Mouse (Mus musculus): Measurements from ENCODE around the gene Csdc2. TPM values are rescaled to one million over a fixed set of nuclear protein-coding genes. Genes with fewer than 3 reads are reported as not detected.

Csdc2 gene
- polyA plus RNA-seq, 1 experiment from 2014 or later = 6.7 TPM

DNA sequence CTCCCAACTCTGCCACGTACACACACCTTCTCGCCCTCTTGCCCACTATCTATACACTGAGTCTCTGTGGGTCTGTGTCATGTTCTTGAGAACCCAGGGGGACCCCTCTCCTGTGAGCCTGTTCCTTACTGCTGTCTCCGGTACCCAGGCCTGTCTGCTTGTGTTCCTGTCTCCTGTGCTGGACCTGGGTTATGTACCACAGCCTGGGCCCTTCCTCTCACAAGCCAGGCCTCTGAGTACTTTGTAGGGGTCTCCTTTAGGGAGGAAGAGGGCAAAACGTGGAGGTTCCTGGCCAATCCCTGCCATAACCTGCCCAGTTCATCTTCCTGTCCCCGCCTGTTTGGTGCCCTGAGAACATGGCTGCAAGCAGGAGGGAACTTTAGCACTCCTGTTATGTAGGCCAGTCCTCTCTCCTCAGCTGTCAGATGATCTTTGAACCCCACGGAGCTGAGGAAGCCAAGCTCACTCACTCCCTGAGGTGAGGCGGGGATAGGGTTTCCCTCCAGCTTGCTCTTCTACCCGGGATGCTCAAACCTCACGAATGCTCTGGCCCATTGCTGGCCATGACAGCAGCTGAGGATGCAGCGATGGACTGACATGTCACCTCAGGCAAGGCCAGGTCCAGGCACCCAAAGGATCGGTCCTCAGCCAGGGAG is 13.0 kb downstream of the Csdc2 start:
- Histone ChIP-seq H3K9me3 (ENCODE audit: control insufficient read depth, low read length) (no peaks in the 10 kb centered on the region), H3K27me3 (ENCODE audit: control insufficient read depth, insufficient read depth, low read length) (no peaks in the 10 kb centered on the region), H3K4me1 (ENCODE audit: control insufficient read depth in 2 of 2, insufficient read depth in 2 of 2, low read length in 2 of 2) (no peaks in the 10 kb centered on the region), H3K4me2 (ENCODE audit: low read length) (no peak overlapping the region), H3K9ac (ENCODE audit: low read length) (no peak overlapping the region), H3K27ac (replicated peaks in 1 of 2; ENCODE audit: control insufficient read depth in 1 of 2, insufficient read depth in 1 of 2, low read depth in 2 of 2, low read length in 2 of 2) (no peak overlapping the region), H3K4me3 (ENCODE audit: control insufficient read depth in 1 of 2, insufficient read depth in 1 of 2, low read depth in 1 of 2, low read length in 2 of 2) (no peak overlapping the region), H3K36me3 (ENCODE audit: control insufficient read depth, insufficient read depth, low read length) (peaks cover 14% of the 10 kb centered on the region)
- ATAC-seq (ENCODE audit: insufficient number of reproducible peaks, insufficient read depth, low FRiP score, low read depth) = no peak
- 73% methylated on average over 11 of the region's 11 CpGs for WGBS

DNA sequence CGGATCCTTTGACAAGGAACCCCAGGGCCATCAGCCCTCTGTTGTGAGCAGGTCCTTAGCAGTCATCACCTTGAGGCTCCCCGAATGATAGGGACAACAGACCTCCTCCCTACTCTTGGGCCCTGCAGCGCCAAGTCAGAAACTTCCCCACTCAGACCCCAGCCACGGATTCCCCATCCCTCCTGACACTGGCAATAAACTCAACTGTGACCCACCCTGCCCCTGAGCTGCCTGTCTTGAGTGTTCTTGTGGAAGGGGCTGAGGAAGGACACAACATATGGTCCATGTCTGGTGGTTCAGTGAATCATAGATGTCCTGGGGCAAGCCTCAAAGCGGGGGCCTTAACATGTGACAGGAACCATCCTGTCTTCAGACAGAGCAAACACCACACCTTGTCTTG is 14.2 kb downstream of the Csdc2 start:
- H3K4me1 ChIP-seq (ENCODE audit: control insufficient read depth in 2 of 2, insufficient read depth in 2 of 2, low read length in 2 of 2) = no peaks in the 10 kb centered on the region
- no peak overlapping the region for H3K27ac ChIP-seq (replicated peaks in 1 of 2; ENCODE audit: control insufficient read depth in 1 of 2, insufficient read depth in 1 of 2, low read depth in 2 of 2, low read length in 2 of 2)
- peaks cover 21% of the 10 kb centered on the region for H3K36me3 ChIP-seq (ENCODE audit: control insufficient read depth, insufficient read depth, low read length)
- no peak overlapping the region for H3K4me2 ChIP-seq (ENCODE audit: low read length)
- ATAC-seq (ENCODE audit: insufficient number of reproducible peaks, insufficient read depth, low FRiP score, low read depth) = no peak
- no peak overlapping the region for H3K4me3 ChIP-seq (ENCODE audit: control insufficient read depth in 1 of 2, insufficient read depth in 1 of 2, low read depth in 1 of 2, low read length in 2 of 2)
- WGBS = 82% methylated on average over 5 of the region's 5 CpGs
- no peak overlapping the region for H3K9ac ChIP-seq (ENCODE audit: low read length)
- H3K27me3 ChIP-seq (ENCODE audit: control insufficient read depth, insufficient read depth, low read length) = no peaks in the 10 kb centered on the region
- H3K9me3 ChIP-seq (ENCODE audit: control insufficient read depth, low read length) = no peaks in the 10 kb centered on the region

DNA sequence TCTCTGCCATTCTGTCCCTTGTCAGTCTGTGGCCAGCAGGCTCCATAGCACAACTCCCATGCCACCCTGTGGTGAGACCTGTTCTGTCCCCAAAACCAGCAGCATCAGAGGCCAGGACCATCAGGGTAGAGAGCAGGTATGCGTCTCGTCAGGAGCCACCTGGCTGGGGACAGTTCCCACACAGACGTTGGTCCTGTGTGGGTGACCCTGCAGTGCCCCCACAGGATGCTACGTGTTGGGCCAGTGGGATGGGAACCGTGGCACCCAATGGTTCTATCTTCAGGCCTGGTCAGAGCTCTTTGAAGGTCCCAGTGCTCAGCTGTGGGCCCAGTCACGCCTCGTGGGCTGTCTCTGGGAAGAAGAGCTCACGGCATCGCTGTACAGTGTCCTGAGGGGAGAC is 14.6 kb downstream of the Csdc2 start:
- ATAC-seq (ENCODE audit: insufficient number of reproducible peaks, insufficient read depth, low FRiP score, low read depth) = no peak
- 88% methylated on average over 9 of the region's 9 CpGs for WGBS
- no peak overlapping the region for H3K27ac ChIP-seq (replicated peaks in 1 of 2; ENCODE audit: control insufficient read depth in 1 of 2, insufficient read depth in 1 of 2, low read depth in 2 of 2, low read length in 2 of 2)
- H3K9ac ChIP-seq (ENCODE audit: low read length) = no peak overlapping the region
- peaks cover 21% of the 10 kb centered on the region for H3K36me3 ChIP-seq (ENCODE audit: control insufficient read depth, insufficient read depth, low read length)
- no peak overlapping the region for H3K4me2 ChIP-seq (ENCODE audit: low read length)
- H3K27me3 ChIP-seq (ENCODE audit: control insufficient read depth, insufficient read depth, low read length) = no peaks in the 10 kb centered on the region
- no peaks in the 10 kb centered on the region for H3K4me1 ChIP-seq (ENCODE audit: control insufficient read depth in 2 of 2, insufficient read depth in 2 of 2, low read length in 2 of 2)
- H3K4me3 ChIP-seq (ENCODE audit: control insufficient read depth in 1 of 2, insufficient read depth in 1 of 2, low read depth in 1 of 2, low read length in 2 of 2) = no peak overlapping the region
- no peaks in the 10 kb centered on the region for H3K9me3 ChIP-seq (ENCODE audit: control insufficient read depth, low read length)

DNA sequence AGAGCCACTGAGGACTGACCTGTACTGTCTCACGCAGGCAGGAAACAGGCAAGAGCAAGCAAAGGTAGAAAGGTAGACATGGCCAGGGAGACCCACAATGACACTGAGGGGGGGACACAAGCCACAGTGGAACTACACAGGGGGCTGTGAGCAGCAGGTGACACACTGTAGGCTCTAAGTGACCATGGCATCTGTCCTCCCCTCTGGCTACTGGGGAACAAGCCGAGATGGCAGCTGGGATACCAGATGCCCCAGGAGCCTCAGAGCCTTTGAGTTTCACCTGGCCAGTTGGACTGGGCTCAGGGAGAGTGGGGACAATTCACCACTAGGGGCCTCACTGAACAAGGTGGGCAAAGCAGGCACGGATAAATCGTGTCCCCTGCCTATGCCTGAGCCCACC is 15.8 kb downstream of the Csdc2 start:
- H3K9me3 ChIP-seq (ENCODE audit: control insufficient read depth, low read length) = no peaks in the 10 kb centered on the region
- H3K4me2 ChIP-seq (ENCODE audit: low read length) = no peak overlapping the region
- ATAC-seq (ENCODE audit: insufficient number of reproducible peaks, insufficient read depth, low FRiP score, low read depth) = no peak
- H3K9ac ChIP-seq (ENCODE audit: low read length) = no peak overlapping the region
- H3K4me3 ChIP-seq (ENCODE audit: control insufficient read depth in 1 of 2, insufficient read depth in 1 of 2, low read depth in 1 of 2, low read length in 2 of 2) = no peak overlapping the region
- 77% methylated on average over 4 of the region's 4 CpGs for WGBS
- peaks cover 21% of the 10 kb centered on the region for H3K36me3 ChIP-seq (ENCODE audit: control insufficient read depth, insufficient read depth, low read length)
- no peaks in the 10 kb centered on the region for H3K27me3 ChIP-seq (ENCODE audit: control insufficient read depth, insufficient read depth, low read length)
- H3K27ac ChIP-seq (replicated peaks in 1 of 2; ENCODE audit: control insufficient read depth in 1 of 2, insufficient read depth in 1 of 2, low read depth in 2 of 2, low read length in 2 of 2) = no peak overlapping the region
- H3K4me1 ChIP-seq (ENCODE audit: control insufficient read depth in 2 of 2, insufficient read depth in 2 of 2, low read length in 2 of 2) = no peaks in the 10 kb centered on the region

- H3K9me3 ChIP-seq (ENCODE audit: control insufficient read depth, low read length) = no peaks in the 10 kb centered on the region
- no peaks in the 10 kb centered on the region for H3K27me3 ChIP-seq (ENCODE audit: control insufficient read depth, insufficient read depth, low read length)
- H3K4me2 ChIP-seq (ENCODE audit: low read length) = no peak overlapping the region
- H3K9ac ChIP-seq (ENCODE audit: low read length) = no peak overlapping the region
- H3K4me3 ChIP-seq (ENCODE audit: control insufficient read depth in 1 of 2, insufficient read depth in 1 of 2, low read depth in 1 of 2, low read length in 2 of 2) = no peak overlapping the region
- 95% methylated on average over 9 of the region's 9 CpGs for WGBS
- H3K4me1 ChIP-seq (ENCODE audit: control insufficient read depth in 2 of 2, insufficient read depth in 2 of 2, low read length in 2 of 2) = no peaks in the 10 kb centered on the region
- H3K27ac ChIP-seq (replicated peaks in 1 of 2; ENCODE audit: control insufficient read depth in 1 of 2, insufficient read depth in 1 of 2, low read depth in 2 of 2, low read length in 2 of 2) = no peak overlapping the region
- no peak for ATAC-seq (ENCODE audit: insufficient number of reproducible peaks, insufficient read depth, low FRiP score, low read depth)
- peaks cover 21% of the 10 kb centered on the region for H3K36me3 ChIP-seq (ENCODE audit: control insufficient read depth, insufficient read depth, low read length)
Observed at GRCm38 (mm10) chr15:81954151-81954583, 17.6 kb downstream of the Csdc2 start.

- Histone ChIP-seq H3K27me3 (ENCODE audit: control insufficient read depth, insufficient read depth, low read length) (no peaks in the 10 kb centered on the region), H3K4me1 (ENCODE audit: control insufficient read depth in 2 of 2, insufficient read depth in 2 of 2, low read length in 2 of 2) (0 out of 4 replicates have a peak, but pooled peaks cover 0 to 5% of the 10 kb centered on the region in 2 experiments), H3K4me3 (ENCODE audit: control insufficient read depth in 1 of 2, insufficient read depth in 1 of 2, low read depth in 1 of 2, low read length in 2 of 2) (no peak overlapping the region), H3K36me3 (ENCODE audit: control insufficient read depth, insufficient read depth, low read length) (peaks cover 21% of the 10 kb centered on the region), H3K9ac (ENCODE audit: low read length) (no peak overlapping the region), H3K9me3 (ENCODE audit: control insufficient read depth, low read length) (no peaks in the 10 kb centered on the region), H3K27ac (replicated peaks in 1 of 2; ENCODE audit: control insufficient read depth in 1 of 2, insufficient read depth in 1 of 2, low read depth in 2 of 2, low read length in 2 of 2) (no peak overlapping the region), H3K4me2 (ENCODE audit: low read length) (no peak overlapping the region)
- ATAC-seq (ENCODE audit: insufficient number of reproducible peaks, insufficient read depth, low FRiP score, low read depth) = no peak
- 92% methylated on average over 6 of the region's 6 CpGs for WGBS
Observed at GRCm38 (mm10) chr15:81954716-81955115, 18.2 kb downstream of the Csdc2 start.

GRCm38 (mm10) chr15:81955414-81955813 is 18.9 kb downstream of the Csdc2 start:
- Histone ChIP-seq H3K27me3 (ENCODE audit: control insufficient read depth, insufficient read depth, low read length) (no peaks in the 10 kb centered on the region), H3K36me3 (ENCODE audit: control insufficient read depth, insufficient read depth, low read length) (peaks cover 21% of the 10 kb centered on the region), H3K27ac (replicated peaks in 1 of 2; ENCODE audit: control insufficient read depth in 1 of 2, insufficient read depth in 1 of 2, low read depth in 2 of 2, low read length in 2 of 2) (no peak overlapping the region), H3K4me2 (ENCODE audit: low read length) (no peak overlapping the region), H3K9ac (ENCODE audit: low read length) (no peak overlapping the region), H3K4me3 (ENCODE audit: control insufficient read depth in 1 of 2, insufficient read depth in 1 of 2, low read depth in 1 of 2, low read length in 2 of 2) (no peak overlapping the region), H3K4me1 (ENCODE audit: control insufficient read depth in 2 of 2, insufficient read depth in 2 of 2, low read length in 2 of 2) (0 out of 4 replicates have a peak, but pooled peaks cover 0 to 6% of the 10 kb centered on the region in 2 experiments), H3K9me3 (ENCODE audit: control insufficient read depth, low read length) (no peaks in the 10 kb centered on the region)
- 90% methylated on average over 15 of the region's 15 CpGs for WGBS
- ATAC-seq (ENCODE audit: insufficient number of reproducible peaks, insufficient read depth, low FRiP score, low read depth) = no peak

DNA sequence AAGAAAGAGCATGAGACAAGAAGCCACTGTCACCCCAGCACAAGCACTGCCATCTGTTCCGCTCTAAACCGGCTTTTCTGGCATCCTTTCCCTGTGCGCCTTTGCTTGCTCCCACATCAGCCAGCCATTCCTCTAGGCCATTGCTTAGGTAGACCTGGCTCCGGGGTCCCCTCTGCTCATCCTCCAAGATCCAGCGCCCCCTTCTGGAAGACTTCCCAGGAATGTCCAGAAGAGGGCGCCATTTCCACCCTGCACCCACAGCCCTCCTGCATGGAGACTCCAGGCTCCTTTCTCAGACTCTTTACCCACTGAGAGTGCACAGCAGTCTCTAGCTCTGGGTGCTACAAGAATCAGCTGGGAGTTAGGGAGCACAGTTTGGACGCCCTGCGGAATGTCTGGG is 19.9 kb downstream of the Csdc2 start:
- Histone ChIP-seq H3K36me3 (ENCODE audit: control insufficient read depth, insufficient read depth, low read length) (peaks cover 16% of the 10 kb centered on the region), H3K9ac (ENCODE audit: low read length) (no peak overlapping the region), H3K4me2 (ENCODE audit: low read length) (no peak overlapping the region), H3K27me3 (ENCODE audit: control insufficient read depth, insufficient read depth, low read length) (no peaks in the 10 kb centered on the region), H3K4me3 (ENCODE audit: control insufficient read depth in 1 of 2, insufficient read depth in 1 of 2, low read depth in 1 of 2, low read length in 2 of 2) (no peak overlapping the region), H3K27ac (replicated peaks in 1 of 2; ENCODE audit: control insufficient read depth in 1 of 2, insufficient read depth in 1 of 2, low read depth in 2 of 2, low read length in 2 of 2) (no peak overlapping the region), H3K4me1 (ENCODE audit: control insufficient read depth in 2 of 2, insufficient read depth in 2 of 2, low read length in 2 of 2) (0 out of 4 replicates have a peak, but pooled peaks cover 0 to 6% of the 10 kb centered on the region in 2 experiments), H3K9me3 (ENCODE audit: control insufficient read depth, low read length) (no peaks in the 10 kb centered on the region)
- 64% methylated on average over 8 of the region's 8 CpGs for WGBS
- no peak for ATAC-seq (ENCODE audit: insufficient number of reproducible peaks, insufficient read depth, low FRiP score, low read depth)
